Comparison of ENCODE assay signal across 12 mouse cellular contexts in genomic region chr6:94075228-94075627, GRCm38 (mm10).
A peak's percentile ranks its signal among the peaks of the same experiment; 100 is the strongest.
DNase-seq lines count a peak whose midpoint lies in the region; ATAC-seq and TF ChIP-seq lines count a peak whose summit lies in the region.
"Had no signal": no experiment of that assay in that cellular context is flagged by ENCODE, and none has a peak within 500 bp of the region (broad histone marks: within the 10 kb centered on the region; RNA-seq: fewer than 3 reads in every experiment).

No protein-coding gene starts in this region.

- H3K9me3 ChIP-seq in forebrain, embryonic 10.5 days, result no peaks in the 10 kb centered on the region
- no peaks in the 10 kb centered on the region for H3K9me3 ChIP-seq in forebrain, embryonic 11.5 days (ENCODE audit: control insufficient read depth, low read length)
- no peaks in the 10 kb centered on the region for H3K9me3 ChIP-seq in lung, embryonic 14.5 days (ENCODE audit: low read depth, low read length)
- no peaks in the 10 kb centered on the region for H3K9me3 ChIP-seq in lung, postnatal 0 days (ENCODE audit: low read length)
- H3K9me3 ChIP-seq in forebrain, embryonic 16.5 days (ENCODE audit: control insufficient read depth, low read length), result no peaks in the 10 kb centered on the region
- no peaks in the 10 kb centered on the region for H3K9me3 ChIP-seq in midbrain, embryonic 16.5 days (replicated peaks; ENCODE audit: control insufficient read depth, low read length, poor library complexity, severe bottlenecking)

- H3K27ac ChIP-seq in forebrain, embryonic 10.5 days, result peak overlapping the region; percentile 65
- no peak overlapping the region for H3K27ac ChIP-seq in forebrain, embryonic 11.5 days (ENCODE audit: low read depth, low read length)
- no peak overlapping the region for H3K27ac ChIP-seq in lung, embryonic 14.5 days (ENCODE audit: low read depth)
- no peak overlapping the region for H3K27ac ChIP-seq in lung, postnatal 0 days (ENCODE audit: low read length)
- no peak overlapping the region for H3K27ac ChIP-seq in forebrain, embryonic 16.5 days (ENCODE audit: low read length)
- H3K27ac ChIP-seq in midbrain, embryonic 16.5 days (ENCODE audit: low read length), result no peak overlapping the region

- H3K9ac ChIP-seq in forebrain, embryonic 11.5 days (ENCODE audit: low read length), result no peak overlapping the region
- H3K9ac ChIP-seq in lung, embryonic 14.5 days, result no peak overlapping the region
- no peak overlapping the region for H3K9ac ChIP-seq in lung, postnatal 0 days (replicated peaks; ENCODE audit: low read depth)
- H3K9ac ChIP-seq in forebrain, embryonic 16.5 days (replicated peaks; ENCODE audit: low read depth, low read length), result no peak overlapping the region
- H3K9ac ChIP-seq in midbrain, embryonic 16.5 days (ENCODE audit: low read depth, low read length), result no peak overlapping the region

- no peaks in the 10 kb centered on the region for H3K27me3 ChIP-seq in forebrain, embryonic 10.5 days (ENCODE audit: poor library complexity, severe bottlenecking)
- H3K27me3 ChIP-seq in forebrain, embryonic 11.5 days (ENCODE audit: control insufficient read depth, insufficient read depth, low read length), result no peaks in the 10 kb centered on the region
- H3K27me3 ChIP-seq in lung, embryonic 14.5 days (ENCODE audit: insufficient read depth, low read length), result no peaks in the 10 kb centered on the region
- H3K27me3 ChIP-seq in lung, postnatal 0 days (replicated peaks; ENCODE audit: insufficient read depth, low read length), result no peaks in the 10 kb centered on the region
- H3K27me3 ChIP-seq in forebrain, embryonic 16.5 days (replicated peaks; ENCODE audit: control insufficient read depth, insufficient read depth, low read length), result no peaks in the 10 kb centered on the region
- H3K27me3 ChIP-seq in midbrain, embryonic 16.5 days (ENCODE audit: control insufficient read depth, insufficient read depth, low read depth, low read length), result no peaks in the 10 kb centered on the region

- no peak for TF ChIP-seq CTCF in lung, embryonic 14.5 days (IDR thresholded peaks at IDR 0.05; ENCODE audit: low read depth)
- TF ChIP-seq CTCF in lung, postnatal 0 days (IDR thresholded peaks at IDR 0.05), result no peak

- 62% methylated on average over 8 of the region's 8 CpGs for WGBS in forebrain, embryonic 10.5 days
- 59% methylated on average over 8 of the region's 8 CpGs for WGBS in forebrain, embryonic 11.5 days
- WGBS in lung, embryonic 14.5 days, result 41% methylated on average over 8 of the region's 8 CpGs
- WGBS in lung, postnatal 0 days, result 42% methylated on average over 8 of the region's 8 CpGs
- WGBS in forebrain, embryonic 16.5 days, result 32% methylated on average over 8 of the region's 8 CpGs
- 42% methylated on average over 8 of the region's 8 CpGs for WGBS in midbrain, embryonic 16.5 days

- TF ChIP-seq EP300 in lung, postnatal 0 days (IDR thresholded peaks at IDR 0.05), result no peak

- no peak for ATAC-seq in forebrain, embryonic 11.5 days (replicated peaks; ENCODE audit: low FRiP score)
- ATAC-seq in lung, embryonic 14.5 days (ENCODE audit: insufficient read depth), result no peak
- no peak for ATAC-seq in lung, postnatal 0 days
- ATAC-seq in forebrain, embryonic 16.5 days, result peak; percentile 55
- ATAC-seq in midbrain, embryonic 16.5 days, result peak; percentile 42; the same call in 1 of the 2 replicates

- H3K36me3 ChIP-seq in forebrain, embryonic 10.5 days (replicated peaks), result no peaks in the 10 kb centered on the region
- H3K36me3 ChIP-seq in forebrain, embryonic 11.5 days (ENCODE audit: control insufficient read depth, insufficient read depth, low read length), result no peaks in the 10 kb centered on the region
- no peaks in the 10 kb centered on the region for H3K36me3 ChIP-seq in lung, embryonic 14.5 days (ENCODE audit: insufficient read depth)
- no peaks in the 10 kb centered on the region for H3K36me3 ChIP-seq in lung, postnatal 0 days (ENCODE audit: insufficient read depth, low read length)
- H3K36me3 ChIP-seq in forebrain, embryonic 16.5 days (ENCODE audit: control insufficient read depth, insufficient read depth), result no peaks in the 10 kb centered on the region
- no peaks in the 10 kb centered on the region for H3K36me3 ChIP-seq in midbrain, embryonic 16.5 days (ENCODE audit: control insufficient read depth, insufficient read depth, low read length)

- H3K4me2 ChIP-seq in forebrain, embryonic 11.5 days (ENCODE audit: low read depth, low read length, severe bottlenecking), result no peak overlapping the region
- H3K4me2 ChIP-seq in lung, embryonic 14.5 days, result no peak overlapping the region
- H3K4me2 ChIP-seq in lung, postnatal 0 days (replicated peaks; ENCODE audit: low read depth, low read length), result no peak overlapping the region
- H3K4me2 ChIP-seq in forebrain, embryonic 16.5 days (ENCODE audit: low read length), result peak overlapping the region; percentile 13
- 0 out of 2 replicates have a peak overlapping the region, but pooled peaks have one; percentile 25 for H3K4me2 ChIP-seq in midbrain, embryonic 16.5 days (ENCODE audit: low read length)

- peaks cover 49% of the 10 kb centered on the region for H3K4me1 ChIP-seq in forebrain, embryonic 10.5 days
- peaks cover 8% of the 10 kb centered on the region; the same call in 1 of the 2 replicates for H3K4me1 ChIP-seq in forebrain, embryonic 11.5 days (replicated peaks; ENCODE audit: control insufficient read depth, insufficient read depth, low read length)
- 0 out of 2 replicates have a peak, but pooled peaks cover 10% of the 10 kb centered on the region for H3K4me1 ChIP-seq in lung, embryonic 14.5 days (ENCODE audit: insufficient read depth)
- H3K4me1 ChIP-seq in lung, postnatal 0 days (ENCODE audit: insufficient read depth, low read depth, low read length), result peaks cover 3% of the 10 kb centered on the region; the same call in 1 of the 2 replicates
- H3K4me1 ChIP-seq in forebrain, embryonic 16.5 days (replicated peaks; ENCODE audit: control insufficient read depth, insufficient read depth, low read length), result peaks cover 7% of the 10 kb centered on the region
- H3K4me1 ChIP-seq in midbrain, embryonic 16.5 days (ENCODE audit: control insufficient read depth, insufficient read depth, low read length), result peaks cover 3% of the 10 kb centered on the region

- no peak for DNase-seq in forebrain, embryonic 10.5 days (ENCODE audit: extremely low spot score, low spot score)
- no peak for DNase-seq in forebrain, embryonic 11.5 days (ENCODE audit: low spot score)
- DNase-seq in lung, embryonic 14.5 days, result peak; percentile 40
- no peak for DNase-seq in lung, postnatal 0 days (ENCODE audit: low spot score)
- no peak for DNase-seq in urinary bladder, postnatal 14 days (ENCODE audit: low spot score)
- DNase-seq in frontal cortex, adult 2 months (ENCODE audit: extremely low spot score in 1 of 2, low spot score in 1 of 2), result no peak
- DNase-seq: adrenal gland, postnatal 14 days; cerebellum, adult 18-20 months; kidney, adult 8-10 months; lung, adult 18-20 months had no signal

- no peak overlapping the region for H3K4me3 ChIP-seq in forebrain, embryonic 10.5 days
- no peak overlapping the region for H3K4me3 ChIP-seq in forebrain, embryonic 11.5 days (ENCODE audit: low read depth, low read length)
- H3K4me3 ChIP-seq in lung, embryonic 14.5 days (ENCODE audit: low read depth, low read length), result no peak overlapping the region
- no peak overlapping the region for H3K4me3 ChIP-seq in lung, postnatal 0 days (ENCODE audit: low read depth, low read length)
- no peak overlapping the region for H3K4me3 ChIP-seq in forebrain, embryonic 16.5 days (replicated peaks; ENCODE audit: low read length)
- no peak overlapping the region for H3K4me3 ChIP-seq in midbrain, embryonic 16.5 days (ENCODE audit: low read depth, low read length)

Comparison
In these comparisons a context has a peak if more than half of its experiments do, and no peak if none do; other contexts are left out.
1. ATAC-seq: peak in forebrain, embryonic 16.5 days (single experiment) and midbrain, embryonic 16.5 days (single experiment); none in forebrain, embryonic 11.5 days (single experiment), lung, embryonic 14.5 days (single experiment) and lung, postnatal 0 days (single experiment).
2. H3K4me2 ChIP-seq: peak in forebrain, embryonic 16.5 days (single experiment) and midbrain, embryonic 16.5 days (single experiment); none in forebrain, embryonic 11.5 days (single experiment), lung, embryonic 14.5 days (single experiment) and lung, postnatal 0 days (single experiment).